Mouse (Mus musculus) Patski (cell line): Measurements from ENCODE around the gene Tox2. TPM values are rescaled to one million over a fixed set of nuclear protein-coding genes. Genes with fewer than 3 reads are reported as not detected.

Experiments
- ATAC-seq: fragments of 100-300 bp; one replicate; pipeline ENCODE4 v1.8.0; 2021
- CTCF ChIA-PET: fragments of 350-600 bp; sonication (Branson Sonifier 250); formaldehyde crosslinking; loops from one replicate; lab custom pipeline; 2022; ENCODE audit warnings: inconsistent platforms; lab: Charles Lee
- POLR2A ChIA-PET: fragments of 350-600 bp; sonication (Branson Sonifier 250); formaldehyde crosslinking; loops from one replicate; lab custom pipeline; 2022; ENCODE audit warnings: antibody characterized with exemption, inconsistent platforms; lab: Charles Lee
- DNase-seq: peaks from one replicate; pipeline ENCODE4 v3.0.0-alpha.2; 2011; ENCODE audit warnings: low read depth, low spot score
- H3K27me3 ChIP-seq: fragments of 371-371 bp; one replicate; pipeline ENCODE4 v1.5.1; 2021
- CTCF ChIP-seq: fragments of 100-300 bp; IDR thresholded peaks from one replicate; pipeline ENCODE4 v1.5.1; 2021
- in situ Hi-C: fragments of 300-500 bp; cut with MboI; formaldehyde crosslinking; loops from 3 replicates; pipeline ENCODE4 v1.11.1; 2018; ENCODE audit warnings: low pct_unique_long_range_greater_than_20kb, mixed read lengths
- polyA plus RNA-seq: library from polyadenylated mRNA; unstranded; gene quantifications from one replicate; pipeline ENCODE4 v1.2.3, GENCODE M21; 2021

The Tox2 gene
- polyA plus RNA-seq, 1 experiment from 2014 or later, result not detected

GRCm38 (mm10) chr2:163344976-163345660 is 142.2 kb downstream of the Tox2 start:
- ChIA-PET CTCF (interaction anchor here (15.1 kb wide), 1 partner anchor 55 kb away, joined by 289 read pairs; the partner anchor contains the start of gene Jph2), POLR2A (interaction anchor here (0.7 to 1.6 kb wide), 2 partner anchors 19 to 56 kb away, joined by 4 read pairs; no protein-coding TSS in a partner anchor)
- in situ Hi-C loops, result loop anchor here (5.0 kb wide), 1 partner anchor 57 kb away; no protein-coding TSS in a partner anchor
- ATAC-seq, result peak; percentile 51
- H3K27me3 ChIP-seq, result no peaks in the 10 kb centered on the region
- no peak for TF ChIP-seq CTCF
- no peak for DNase-seq

- TF ChIP-seq CTCF, result no peak
- ChIA-PET CTCF (interaction anchor here (15.1 kb wide), 1 partner anchor 54 kb away, joined by 289 read pairs; the partner anchor contains the start of gene Jph2), POLR2A (interaction anchor here (0.6 to 1.6 kb wide), 2 partner anchors 18 to 404 kb away, joined by 3 to 4 read pairs; no protein-coding TSS in a partner anchor)
Measured at GRCm38 (mm10) chr2:163346497-163346896, 143.6 kb downstream of the Tox2 start.

GRCm38 (mm10) chr2:163347517-163348184 is 144.7 kb downstream of the Tox2 start:
- in situ Hi-C loops, result no loop called here
- CTCF ChIA-PET, result interaction anchor here (1.6 to 2.1 kb wide), 2 partner anchors 7 to 53 kb away, joined by 5 to 15 read pairs; no protein-coding TSS in a partner anchor
- ATAC-seq, result no peak

More at GRCm38 (mm10) chr2:163346497-163346896, 143.6 kb downstream of the Tox2 start:
- no peak for ATAC-seq
- H3K27me3 ChIP-seq, result no peaks in the 10 kb centered on the region
- in situ Hi-C loops, result no loop called here
- no peak for DNase-seq

GRCm38 (mm10) chr2:163348677-163349076 is 145.8 kb downstream of the Tox2 start:
- POLR2A ChIA-PET, result no interaction called here
- H3K27me3 ChIP-seq, result no peaks in the 10 kb centered on the region
- TF ChIP-seq CTCF, result no peak
- ATAC-seq, result no peak
- CTCF ChIA-PET, result interaction anchor here (1.6 to 2.1 kb wide), 2 partner anchors 9 to 52 kb away, joined by 5 to 15 read pairs; no protein-coding TSS in a partner anchor
- no peak for DNase-seq
- in situ Hi-C loops, result no loop called here

More at GRCm38 (mm10) chr2:163347517-163348184, 144.7 kb downstream of the Tox2 start:
- no peak for DNase-seq
- no peak for TF ChIP-seq CTCF
- POLR2A ChIA-PET, result no interaction called here
- H3K27me3 ChIP-seq, result no peaks in the 10 kb centered on the region

- TF ChIP-seq CTCF, result no peak
- ChIA-PET POLR2A (no interaction called here), CTCF (interaction anchor here (1.3 to 2.1 kb wide), 3 partner anchors 9 to 51 kb away, joined by 3 to 15 read pairs (median 5); no protein-coding TSS in a partner anchor)
- in situ Hi-C loops, result no loop called here
- ATAC-seq (peak; percentile 27), DNase-seq (no peak)
- no peaks in the 10 kb centered on the region for H3K27me3 ChIP-seq
Measured at GRCm38 (mm10) chr2:163349411-163349810, 146.5 kb downstream of the Tox2 start.

- POLR2A ChIA-PET, result interaction anchor here (0.6 to 1.3 kb wide), 2 partner anchors 8 to 12 kb away, joined by 3 to 4 read pairs; no protein-coding TSS in a partner anchor
Measured at GRCm38 (mm10) chr2:163350443-163350842, 147.5 kb downstream of the Tox2 start.

GRCm38 (mm10) chr2:163353731-163354130 is 150.8 kb downstream of the Tox2 start:
- DNase-seq, result no peak
- H3K27me3 ChIP-seq, result no peaks in the 10 kb centered on the region
- ChIA-PET POLR2A (interaction anchor here (0.6 to 1.3 kb wide), 2 partner anchors 44 to 441 kb away, joined by 3 read pairs; partner anchors contain the start of gene Jph2), CTCF (interaction anchor here (0.8 to 3.3 kb wide), 3 partner anchors 11 to 47 kb away, joined by 3 to 14 read pairs (median 7); no protein-coding TSS in a partner anchor)
- TF ChIP-seq CTCF, result no peak
- in situ Hi-C loops, result no loop called here
- ATAC-seq, result peak; percentile 94

More at GRCm38 (mm10) chr2:163350443-163350842, 147.5 kb downstream of the Tox2 start:
- DNase-seq, result no peak
- in situ Hi-C loops, result no loop called here
- no peak for TF ChIP-seq CTCF
- H3K27me3 ChIP-seq, result no peaks in the 10 kb centered on the region
- CTCF ChIA-PET, result interaction anchor here (1.3 to 2.5 kb wide), 3 partner anchors 20 to 50 kb away, joined by 3 to 9 read pairs (median 3); no protein-coding TSS in a partner anchor
- no peak for ATAC-seq

- in situ Hi-C loops, result no loop called here
- ChIA-PET POLR2A (no interaction called here), CTCF (interaction anchor here (1.1 to 3.3 kb wide), 4 partner anchors 14 to 45 kb away, joined by 4 to 14 read pairs (median 6); no protein-coding TSS in a partner anchor)
- H3K27me3 ChIP-seq, result no peaks in the 10 kb centered on the region
- TF ChIP-seq CTCF, result no peak
- ATAC-seq, result no peak
- no peak for DNase-seq
Measured at GRCm38 (mm10) chr2:163355666-163356065, 152.7 kb downstream of the Tox2 start.

- POLR2A ChIA-PET, result no interaction called here
Measured at GRCm38 (mm10) chr2:163356113-163356840, 153.4 kb downstream of the Tox2 start.

More at GRCm38 (mm10) chr2:163356113-163356840, 153.4 kb downstream of the Tox2 start:
- TF ChIP-seq CTCF, result no peak
- in situ Hi-C loops, result no loop called here
- CTCF ChIA-PET, result interaction anchor here (1.1 to 1.3 kb wide), 3 partner anchors 14 to 45 kb away, joined by 4 to 7 read pairs (median 4); no protein-coding TSS in a partner anchor
- no peak for DNase-seq
- no peaks in the 10 kb centered on the region for H3K27me3 ChIP-seq
- ATAC-seq, result no peak
